Mouse (Mus musculus) kidney, postnatal 0 days (tissue): Measurements from ENCODE around the gene Tprgl. TPM values are rescaled to one million over a fixed set of nuclear protein-coding genes. Genes with fewer than 3 reads are reported as not detected.

ENCODE experiments used
- ATAC-seq: fragments of 200-750 bp; cut with Nextera tagmentation; replicated peaks from 2 replicates; pipeline ENCODE4 v1.8.0; 2017; ENCODE audit warnings: low read depth, moderate number of reproducible peaks, moderate TSS enrichment, moderate library complexity; ENCODE audit not compliant: low FRiP score
- DNase-seq: peaks from one replicate; pipeline ENCODE4 v3.0.0-alpha.2; 2016; ENCODE audit warnings: low spot score
- H3K27ac ChIP-seq: fragments of 300-500 bp; sonication (generic); 2 replicates; pipeline ENCODE4 v1.5.1; 2014; ENCODE audit warnings: mild to moderate bottlenecking
- H3K27me3 ChIP-seq: fragments of 300-500 bp; sonication (generic); 2 replicates; pipeline ENCODE4 v1.6.1; 2014; ENCODE audit warnings: low read length, mixed read lengths; ENCODE audit not compliant: insufficient read depth
- H3K36me3 ChIP-seq: fragments of 300-500 bp; sonication (generic); 2 replicates; pipeline ENCODE4 v1.6.1; 2014; ENCODE audit warnings: low read length, mixed read lengths; ENCODE audit not compliant: insufficient read depth
- H3K4me1 ChIP-seq: fragments of 300-500 bp; sonication (generic); replicated peaks from 2 replicates; pipeline ENCODE4 v1.6.1; 2014; ENCODE audit warnings: antibody characterized with exemption, low read length, mixed read lengths; ENCODE audit not compliant: insufficient read depth
- H3K4me2 ChIP-seq: fragments of 300-500 bp; sonication (generic); 2 replicates; pipeline ENCODE4 v1.6.1; 2014; ENCODE audit warnings: mild to moderate bottlenecking, low read length, moderate library complexity, mixed read lengths
- H3K4me3 ChIP-seq: fragments of 300-500 bp; sonication (generic); replicated peaks from 2 replicates; pipeline ENCODE4 v1.5.1; 2014; ENCODE audit warnings: low read depth, low read length
- H3K9ac ChIP-seq: fragments of 300-500 bp; sonication (generic); 2 replicates; pipeline ENCODE4 v1.6.1; 2014; ENCODE audit warnings: low read depth, low read length
- H3K9me3 ChIP-seq: fragments of 300-500 bp; sonication (generic); replicated peaks from 2 replicates; pipeline ENCODE4 v1.6.1; 2016; ENCODE audit warnings: low read length, inconsistent platforms, mixed read lengths
- CTCF ChIP-seq: IDR thresholded peaks from 2 replicates; pipeline ENCODE4 v1.5.1; 2016; ENCODE audit warnings: antibody characterized with exemption, low read depth, mild to moderate bottlenecking, moderate library complexity
- WGBS: fragments of 180-500 bp; shearing (Covaris S2); extraction: QIAGEN DNeasy Blood & Tissue Kit; methylation state at CpG from one replicate; pipeline ENCODE4 v1.1.7; 2014; 5-methylcytosine and 5-hydroxymethylcytosine counted together
- polyA plus RNA-seq: library from polyadenylated mRNA; unstranded; fragments of >200 nt; fragmentation: Nextera tagmentation; extraction: Ambion mirVana; gene quantifications from 2 replicates; pipeline ENCODE4 v1.2.1, GENCODE M21; 2015

The Tprgl gene
- polyA plus RNA-seq, 1 experiment from 2014 or later, result 172 TPM

- ATAC-seq, result no peak
- Histone ChIP-seq H3K4me3 (no peak overlapping the region), H3K36me3 (no peaks in the 10 kb centered on the region), H3K9me3 (no peaks in the 10 kb centered on the region), H3K27ac (no peak overlapping the region), H3K4me1 (peaks cover 14% of the 10 kb centered on the region; the same call in 1 of the 2 replicates), H3K9ac (no peak overlapping the region), H3K4me2 (no peak overlapping the region), H3K27me3 (peaks cover 33% of the 10 kb centered on the region)
- WGBS, result 27% methylated on average over 5 of the region's 5 CpGs
- DNase-seq, result peak; percentile 62
- TF ChIP-seq CTCF, result peak; percentile 80
These were observed 6.6 kb upstream of the Tprgl start for GRCm38 (mm10) chr4:154167053-154167452.

- ATAC-seq (no peak), DNase-seq (peak; percentile 73)
- H3K27me3 ChIP-seq, result no peaks in the 10 kb centered on the region
- WGBS, result 8% methylated on average over 7 of the region's 7 CpGs
- H3K27ac ChIP-seq, result no peak overlapping the region
- H3K4me2 ChIP-seq, result no peak overlapping the region
- H3K9ac ChIP-seq, result no peak overlapping the region
- no peak overlapping the region for H3K4me3 ChIP-seq
- no peaks in the 10 kb centered on the region for H3K9me3 ChIP-seq
- H3K4me1 ChIP-seq, result peaks cover 15% of the 10 kb centered on the region; the same call in 1 of the 2 replicates
- peak; percentile 91 for TF ChIP-seq CTCF
- peaks cover under 1% of the 10 kb centered on the region for H3K36me3 ChIP-seq
These were observed 2.8 kb upstream of the Tprgl start for GRCm38 (mm10) chr4:154163296-154163695.

GRCm38 (mm10) chr4:154159961-154160537 is 417 bp downstream of the Tprgl start:
- peak; percentile 63 for ATAC-seq
- Histone ChIP-seq H3K4me1 (peaks cover 15% of the 10 kb centered on the region; the same call in 1 of the 2 replicates), H3K36me3 (peaks cover 16% of the 10 kb centered on the region), H3K9me3 (no peaks in the 10 kb centered on the region), H3K4me3 (peak overlapping the region; percentile 93), H3K27me3 (no peaks in the 10 kb centered on the region), H3K27ac (peak overlapping the region; percentile 91), H3K9ac (peak overlapping the region; percentile 90), H3K4me2 (peak overlapping the region; percentile 86)
- peak; percentile 48 for DNase-seq
- 1% methylated on average over 45 of the region's 47 CpGs for WGBS
- TF ChIP-seq CTCF, result no peak

GRCm38 (mm10) chr4:154159002-154159401 is 1.5 kb downstream of the Tprgl start:
- no peak overlapping the region for H3K4me3 ChIP-seq
- WGBS, result 22% methylated on average over 6 of the region's 6 CpGs
- no peaks in the 10 kb centered on the region for H3K9me3 ChIP-seq

GRCm38 (mm10) chr4:154157970-154158662 is 2.4 kb downstream of the Tprgl start:
- peaks cover 16% of the 10 kb centered on the region for H3K36me3 ChIP-seq
- DNase-seq (no peak), ATAC-seq (no peak)
- H3K4me2 ChIP-seq, result no peak overlapping the region
- WGBS, result 95% methylated on average over 14 of the region's 14 CpGs
- no peak overlapping the region for H3K4me3 ChIP-seq
- no peak overlapping the region for H3K27ac ChIP-seq
- peaks cover 15% of the 10 kb centered on the region; the same call in 1 of the 2 replicates for H3K4me1 ChIP-seq
- no peak for TF ChIP-seq CTCF
- H3K9ac ChIP-seq, result no peak overlapping the region
- no peaks in the 10 kb centered on the region for H3K27me3 ChIP-seq
- no peaks in the 10 kb centered on the region for H3K9me3 ChIP-seq

More at GRCm38 (mm10) chr4:154159002-154159401, 1.5 kb downstream of the Tprgl start:
- Histone ChIP-seq H3K4me2 (peak overlapping the region; percentile 86), H3K27ac (no peak overlapping the region), H3K4me1 (peaks cover 15% of the 10 kb centered on the region; the same call in 1 of the 2 replicates), H3K36me3 (peaks cover 16% of the 10 kb centered on the region), H3K9ac (no peak overlapping the region), H3K27me3 (no peaks in the 10 kb centered on the region)
- peak; percentile 86 for DNase-seq
- 0 out of 2 replicates have a peak, but pooled peaks have one; percentile 14 for ATAC-seq
- TF ChIP-seq CTCF, result peak; percentile 96

- H3K4me2 ChIP-seq, result no peak overlapping the region
- ATAC-seq, result no peak
- no peak overlapping the region for H3K4me3 ChIP-seq
- no peak for DNase-seq
- H3K27me3 ChIP-seq, result no peaks in the 10 kb centered on the region
- 82% methylated on average over 7 of the region's 7 CpGs for WGBS
- no peaks in the 10 kb centered on the region for H3K9me3 ChIP-seq
- H3K36me3 ChIP-seq, result peaks cover 30% of the 10 kb centered on the region
- H3K9ac ChIP-seq, result no peak overlapping the region
- TF ChIP-seq CTCF, result no peak
- H3K27ac ChIP-seq, result no peak overlapping the region
- 0 out of 2 replicates have a peak, but pooled peaks cover 15% of the 10 kb centered on the region for H3K4me1 ChIP-seq
These were observed 4.4 kb downstream of the Tprgl start for GRCm38 (mm10) chr4:154156050-154156449.
